Mouse (Mus musculus): ENCODE results near the gene 1700024G13Rik.
"Not testable (repeated sequence)": the region's sequence is repeated elsewhere in the genome, so short reads cannot be mapped to it uniquely, and the experiment has no call there.

1700024G13Rik gene

GRCm38 (mm10) chr14:32388196-32388595 lies at the start of gene 1700024G13Rik:
TSS of gene 1700024G13Rik (minus strand) at chr14:32388391.
- DNase-seq (ENCODE audit: low spot score in 2 of 2) = no peak

DNA sequence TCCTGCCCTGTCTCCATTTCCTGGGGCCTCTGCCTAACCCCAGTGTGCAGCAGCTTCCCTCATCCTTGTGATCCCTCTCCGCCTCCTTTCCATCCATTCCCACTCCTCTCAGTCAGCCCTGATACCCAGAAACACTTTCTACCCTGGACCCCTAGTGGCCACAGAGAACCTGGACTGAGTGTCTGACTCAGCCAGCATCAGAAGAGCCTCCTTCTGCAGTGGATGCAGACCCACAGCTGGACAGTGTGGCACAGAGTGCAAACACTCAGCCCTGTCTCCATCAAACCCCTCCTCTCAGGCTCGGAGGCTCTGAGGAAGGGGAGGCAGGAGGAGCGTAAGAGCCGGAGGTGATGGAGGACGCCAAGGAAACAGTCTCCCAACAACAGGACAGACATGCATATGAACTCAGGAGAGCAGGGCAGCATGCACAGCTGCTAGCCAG lies 49.2 kb upstream of the 1700024G13Rik start:
- DNase-seq (ENCODE audit: low spot score in 2 of 2) = no peak

- no peak for DNase-seq (ENCODE audit: low spot score in 2 of 2)
These were observed 40.9 kb upstream of the 1700024G13Rik start for GRCm38 (mm10) chr14:32429030-32429602.

DNA sequence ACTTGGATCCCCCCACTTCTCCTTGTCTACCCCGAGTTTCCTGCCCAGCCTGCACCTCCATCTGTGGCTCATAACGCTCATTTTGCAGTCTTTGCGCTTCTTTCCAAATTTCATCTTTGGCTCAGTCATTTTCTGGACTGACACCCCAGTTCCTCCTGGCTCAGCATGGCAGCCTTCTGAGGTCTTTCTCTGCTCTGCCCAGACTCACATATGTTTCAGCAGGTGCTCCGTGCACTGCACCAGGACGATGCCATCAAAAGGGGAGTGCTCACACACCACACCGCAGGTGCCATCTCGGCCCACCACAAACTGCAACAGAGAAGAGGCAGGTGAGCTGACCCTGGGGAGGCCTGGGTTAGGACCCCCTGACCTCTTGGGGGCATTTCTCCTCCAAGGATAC lies 35.8 kb upstream of the 1700024G13Rik start:
- no peak for DNase-seq (ENCODE audit: low spot score in 2 of 2)

DNA sequence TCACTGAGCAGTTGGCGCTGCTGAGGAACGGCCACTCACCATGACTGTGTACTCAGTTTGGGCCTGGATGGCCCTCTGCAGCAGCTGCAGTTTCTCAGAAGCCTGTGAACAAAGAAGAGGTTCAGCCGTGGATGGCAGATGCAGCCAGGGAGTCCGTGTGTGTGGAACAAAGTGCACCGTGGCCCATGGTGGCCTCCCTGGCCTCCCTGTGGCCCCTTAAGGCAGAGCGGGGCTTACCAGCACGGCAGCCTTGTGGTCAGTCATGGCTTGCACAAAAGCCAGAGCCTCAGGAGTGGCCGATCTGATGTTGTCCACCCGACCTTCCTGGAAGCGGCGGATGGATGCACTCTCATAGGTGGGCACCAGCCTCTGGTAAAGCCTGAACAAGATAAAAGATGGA lies 30.6 kb upstream of the 1700024G13Rik start:
- DNase-seq (ENCODE audit: low spot score in 2 of 2) = no peak

DNA sequence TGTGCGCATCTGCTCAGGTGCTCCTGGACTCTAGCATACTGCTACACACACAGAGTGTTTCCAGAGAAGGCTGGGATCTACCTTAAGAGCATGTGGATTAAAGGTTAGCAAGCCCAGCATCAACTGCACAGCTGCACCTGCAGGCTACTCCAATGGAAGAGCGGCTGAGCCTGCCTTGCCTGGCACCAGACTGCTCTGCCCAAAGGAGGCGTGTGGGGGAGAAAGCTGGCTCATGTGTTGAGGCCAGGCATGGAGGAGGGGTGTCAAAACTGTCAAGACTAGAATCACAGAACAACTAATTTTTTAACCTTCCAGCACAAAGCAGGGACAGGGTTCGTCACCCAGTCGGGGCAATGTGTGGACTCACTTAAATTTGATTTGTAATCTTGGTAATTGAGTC lies 23.9 kb upstream of the 1700024G13Rik start:
- DNase-seq (ENCODE audit: low spot score in 2 of 2) = peak; percentile 6 to 16

DNA sequence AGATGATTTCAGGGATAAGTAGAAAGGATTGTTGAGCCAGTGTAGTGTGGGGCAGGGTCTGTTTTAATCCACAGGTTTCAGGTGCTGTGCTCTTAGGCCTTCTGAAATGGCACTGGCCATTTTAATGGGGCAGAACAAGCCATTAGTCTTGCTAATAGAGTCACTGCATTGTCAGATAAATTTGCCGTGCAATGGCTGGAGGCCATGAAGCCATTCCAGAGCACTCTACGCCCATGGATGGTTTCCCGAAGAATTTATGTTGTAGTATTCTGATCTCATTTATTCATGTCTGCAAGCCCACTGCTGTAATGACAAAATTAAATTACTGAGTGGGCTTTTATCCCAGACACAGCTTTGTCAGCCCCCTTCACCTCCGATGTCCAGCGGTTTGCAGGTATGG lies 21.9 kb upstream of the 1700024G13Rik start:
- no peak for DNase-seq (ENCODE audit: low spot score in 2 of 2)

GRCm38 (mm10) chr14:32405399-32405798 lies 17.2 kb upstream of the 1700024G13Rik start:
- DNase-seq (ENCODE audit: low spot score in 2 of 2) = not testable (repeated sequence)

DNA sequence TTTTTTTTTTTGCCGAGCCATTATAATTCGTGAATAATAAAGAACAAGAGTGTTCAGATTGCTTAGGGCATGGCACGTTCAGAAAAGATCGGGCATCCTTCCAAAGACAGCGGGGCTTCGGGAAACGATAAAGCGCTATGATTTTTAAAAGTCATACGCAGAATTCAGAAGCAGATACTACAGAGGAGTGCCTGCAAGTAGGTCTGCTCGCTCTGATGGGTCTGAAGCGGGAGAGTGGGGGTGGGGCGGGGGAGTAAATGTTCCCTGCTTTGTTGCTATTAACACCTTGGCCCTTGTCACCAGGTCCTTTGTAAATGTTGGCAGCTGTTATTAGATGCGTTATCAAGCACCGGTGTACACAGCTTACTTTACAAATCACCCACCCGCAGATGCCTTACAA lies 6.6 kb downstream of the 1700024G13Rik start:
- DNase-seq (ENCODE audit: low spot score in 2 of 2) = no peak

- DNase-seq (ENCODE audit: low spot score in 2 of 2) = peak in 1 of 2 experiments; percentile 4
These were observed 7.1 kb downstream of the 1700024G13Rik start for GRCm38 (mm10) chr14:32381066-32381465.

- DNase-seq (ENCODE audit: low spot score in 2 of 2) = no peak
These were observed 8.1 kb downstream of the 1700024G13Rik start for GRCm38 (mm10) chr14:32380099-32380480.

- no peak for DNase-seq (ENCODE audit: low spot score in 2 of 2)
These were observed 8.6 kb downstream of the 1700024G13Rik start for GRCm38 (mm10) chr14:32379395-32380098.

GRCm38 (mm10) chr14:32372510-32372909 lies 15.7 kb downstream of the 1700024G13Rik start:
- no peak for DNase-seq (ENCODE audit: low spot score in 2 of 2)

DNA sequence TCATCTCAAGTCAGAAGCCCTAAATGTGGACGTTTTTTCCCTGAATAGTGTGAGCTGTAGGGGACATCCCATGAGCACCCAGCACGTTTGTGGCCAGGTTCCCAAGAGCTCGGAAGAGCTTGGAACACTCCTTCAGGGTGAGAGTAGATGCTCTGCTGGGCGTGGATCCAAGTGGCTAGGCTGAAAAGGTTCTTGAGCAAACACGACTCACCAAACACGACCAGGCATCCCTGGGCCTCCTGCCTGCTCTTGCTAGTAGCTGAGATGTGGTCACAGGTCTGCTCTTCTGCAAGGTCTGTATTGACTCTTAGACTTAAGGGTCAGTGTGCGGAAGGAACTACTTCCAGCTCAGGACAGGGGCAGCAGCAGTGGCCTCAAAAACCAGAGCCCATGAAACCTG lies 18.4 kb downstream of the 1700024G13Rik start:
- no peak for DNase-seq (ENCODE audit: low spot score in 2 of 2)

DNA sequence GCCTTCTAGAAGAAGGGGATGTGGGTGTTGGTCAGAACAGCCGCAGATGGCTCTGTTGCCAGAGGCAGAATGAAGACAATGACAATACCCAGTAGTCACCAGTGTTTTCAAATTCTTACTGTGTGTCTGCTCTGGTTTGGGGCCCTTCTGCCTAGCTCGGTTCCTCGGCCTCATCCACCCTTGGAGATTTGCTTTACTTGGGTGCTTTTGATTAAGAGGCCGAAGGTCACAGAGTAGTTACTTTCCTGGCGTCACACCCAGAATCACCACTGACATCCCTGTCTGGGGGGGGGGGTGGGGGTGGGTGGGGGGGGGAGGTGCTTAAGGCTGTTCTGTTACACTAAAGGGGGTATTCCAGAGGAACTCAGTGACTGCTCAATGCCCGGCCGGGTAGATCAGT lies 23.8 kb downstream of the 1700024G13Rik start:
- DNase-seq (ENCODE audit: low spot score in 2 of 2) = no peak

DNA sequence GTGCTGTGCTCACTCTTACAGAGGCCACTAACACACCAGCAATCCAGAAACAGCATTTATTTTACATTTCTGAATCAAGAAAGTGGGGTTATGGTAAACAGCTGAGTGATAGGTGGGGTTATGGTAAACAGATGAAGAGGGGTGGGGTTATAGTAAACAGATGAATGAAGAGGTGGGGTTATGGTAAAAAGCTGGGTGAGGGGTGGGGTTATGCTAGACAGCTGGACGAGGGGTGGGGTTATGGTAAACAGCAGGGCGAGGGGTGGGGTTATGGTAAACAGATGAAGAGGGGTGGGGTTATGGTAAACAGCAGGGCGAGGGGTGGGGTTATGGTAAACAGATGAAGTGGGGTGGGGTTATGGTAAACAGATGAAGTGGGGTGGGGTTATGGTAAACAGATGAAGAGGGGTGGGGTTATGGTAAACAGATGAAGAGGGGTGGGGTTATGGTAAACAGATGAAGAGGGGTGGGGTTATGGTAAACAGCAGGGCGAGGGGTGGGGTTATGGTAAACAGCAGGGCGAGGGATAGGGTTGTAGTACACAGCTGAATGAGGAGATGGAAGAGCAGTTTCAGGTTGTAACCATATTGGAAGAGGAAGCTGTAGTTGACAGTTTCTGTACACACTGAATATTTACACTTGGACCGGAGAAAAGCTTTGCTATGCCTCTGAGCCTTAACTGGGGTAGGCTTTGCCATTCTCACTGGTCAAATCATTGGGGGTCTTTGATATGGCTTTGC lies 36.8 kb downstream of the 1700024G13Rik start:
- DNase-seq (ENCODE audit: low spot score in 2 of 2) = not testable (repeated sequence)

GRCm38 (mm10) chr14:32347307-32347706 lies 40.9 kb downstream of the 1700024G13Rik start:
- no peak for DNase-seq (ENCODE audit: low spot score in 2 of 2)

GRCm38 (mm10) chr14:32344694-32345093 lies 43.5 kb downstream of the 1700024G13Rik start:
- DNase-seq (ENCODE audit: low spot score in 2 of 2) = no peak

GRCm38 (mm10) chr14:32344176-32344575 lies 44.0 kb downstream of the 1700024G13Rik start:
- DNase-seq (ENCODE audit: low spot score in 2 of 2) = no peak

DNA sequence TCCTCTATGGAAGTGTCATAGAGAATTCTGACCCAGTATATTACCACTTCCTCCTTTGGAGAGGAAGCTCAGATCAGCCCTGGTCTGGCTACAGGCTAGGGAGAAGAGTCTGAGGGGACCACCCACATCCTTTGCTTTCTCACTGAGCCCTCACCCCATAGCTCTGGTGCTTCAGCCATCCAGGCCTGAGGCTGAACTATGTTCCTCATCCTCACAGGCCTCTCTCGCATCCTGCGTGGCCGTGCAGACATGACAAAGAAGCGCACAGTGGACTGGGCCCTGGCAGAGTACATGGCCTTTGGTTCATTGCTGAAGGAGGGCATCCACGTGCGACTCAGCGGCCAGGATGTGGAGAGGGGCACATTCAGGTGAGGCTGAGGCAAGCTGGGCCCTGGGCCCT lies 46.4 kb downstream of the 1700024G13Rik start:
- DNase-seq (ENCODE audit: low spot score in 2 of 2) = no peak

- no peak for DNase-seq (ENCODE audit: low spot score in 2 of 2)
These were observed 51.6 kb downstream of the 1700024G13Rik start for GRCm38 (mm10) chr14:32336547-32336946.

GRCm38 (mm10) chr14:32336021-32336420 lies 52.2 kb downstream of the 1700024G13Rik start:
- DNase-seq (ENCODE audit: low spot score in 2 of 2) = no peak
